Mouse (Mus musculus): Measurements from ENCODE around the gene Cep83.

Gene Cep83

GRCm38 (mm10) chr10:94780618-94781262, 92.3 kb downstream of the Cep83 start:
- no peak for DNase-seq

GRCm38 (mm10) chr10:94789205-94789604, 100.8 kb downstream of the Cep83 start:
- no peak for DNase-seq

- DNase-seq, result no peak
Measured at GRCm38 (mm10) chr10:94793914-94794313, 105.5 kb downstream of the Cep83 start.

- no peak for DNase-seq
Measured at GRCm38 (mm10) chr10:94794666-94795244, 106.3 kb downstream of the Cep83 start.

GRCm38 (mm10) chr10:94798128-94798527, 109.7 kb downstream of the Cep83 start:
- no peak for DNase-seq

- no peak for DNase-seq
Measured at GRCm38 (mm10) chr10:94799485-94800239, 111.2 kb downstream of the Cep83 start.

GRCm38 (mm10) chr10:94800677-94801354, 112.4 kb downstream of the Cep83 start:
- DNase-seq, result no peak

- DNase-seq, result no peak
Measured at GRCm38 (mm10) chr10:94804029-94804908, 115.8 kb downstream of the Cep83 start.

- DNase-seq, result no peak
Measured at GRCm38 (mm10) chr10:94804909-94805220, 116.4 kb downstream of the Cep83 start.

- DNase-seq, result no peak
Measured at GRCm38 (mm10) chr10:94807323-94807722, 118.9 kb downstream of the Cep83 start.

GRCm38 (mm10) chr10:94808275-94808674, 119.8 kb downstream of the Cep83 start:
- DNase-seq, result no peak

GRCm38 (mm10) chr10:94809946-94810472, 121.6 kb downstream of the Cep83 start:
- DNase-seq, result no peak

GRCm38 (mm10) chr10:94811907-94812851, 123.7 kb downstream of the Cep83 start:
- DNase-seq, result no peak

- no peak for DNase-seq
Measured at GRCm38 (mm10) chr10:94818127-94818526, 129.7 kb downstream of the Cep83 start.

GRCm38 (mm10) chr10:94818781-94819665, 130.6 kb downstream of the Cep83 start:
- no peak for DNase-seq

GRCm38 (mm10) chr10:94823971-94824760, 135.7 kb downstream of the Cep83 start:
- no peak for DNase-seq

- no peak for DNase-seq
Measured at GRCm38 (mm10) chr10:94825951-94826350, 137.5 kb downstream of the Cep83 start.

GRCm38 (mm10) chr10:94826436-94826835, 138.0 kb downstream of the Cep83 start:
- no peak for DNase-seq

- DNase-seq, result peak; percentile 27
Measured at GRCm38 (mm10) chr10:94827325-94827724, 138.9 kb downstream of the Cep83 start.

Measured in thymus, postnatal 25 days (tissue).